Mouse (Mus musculus) B cell, adult 62 days (primary cell): ENCODE data around the gene Akt1. TPM values are rescaled to one million over a fixed set of nuclear protein-coding genes. Genes with fewer than 3 reads are reported as not detected.

Experiments
- total RNA-seq: library from RNA; stranded (reverse); gene quantifications from 4 replicates; pipeline ENCODE4 v1.2.4, GENCODE M21; 2023

The Akt1 gene
- 86.0 to 99.6 TPM (median 90.5 TPM) in 4 replicates for total RNA-seq

GRCm38 (mm10) chr12:112674132-112675011 lies at the start of gene Akt1:
Akt1 (minus strand) TSS chr12:112674884.

GRCm38 (mm10) chr12:112720216-112720615 lies 45.5 kb upstream of the Akt1 start, which contains the start of gene Cep170b:
Cep170b (plus strand) TSS chr12:112720455.

GRCm38 (mm10) chr12:112678555-112679026 lies 3.9 kb upstream of the Akt1 start, which contains the start of gene Zbtb42:
Zbtb42 (plus strand) TSS chr12:112678828.

GRCm38 (mm10) chr12:112644180-112644854 lies 30.4 kb downstream of the Akt1 start, which contains the start of gene Siva1:
Siva1 (plus strand) TSS chr12:112644679.

GRCm38 (mm10) chr12:112619686-112620353 lies 54.9 kb downstream of the Akt1 start, which contains the start of gene Adssl1:
Adssl1 (plus strand) TSS chr12:112620045.

Other genes starting within 250 kb of the Akt1 start
- not detected in 4 replicates for gene A530016L24Rik, start 185.4 kb downstream of the Akt1 start, total RNA-seq
- not detected in 4 replicates for gene Tmem179, start 158.1 kb downstream of the Akt1 start, total RNA-seq
- 27.3 to 32.1 TPM (median 29.2 TPM) in 4 replicates for gene Inf2, start 86.1 kb downstream of the Akt1 start, total RNA-seq
- gene Adssl1, start 54.8 kb downstream of the Akt1 start, total RNA-seq, result 7.1 to 9.5 TPM (median 8.5 TPM) in 4 replicates
- 20.6 to 29.7 TPM (median 21.2 TPM) in 4 replicates for gene Siva1, start 30.2 kb downstream of the Akt1 start, total RNA-seq
- gene Zbtb42, start 3.9 kb upstream of the Akt1 start, total RNA-seq, result 1.5 to 6.3 TPM (median 3.0 TPM) in 4 replicates
- 12.3 to 16.4 TPM (median 14.3 TPM) in 4 replicates for gene Cep170b, start 45.6 kb upstream of the Akt1 start, total RNA-seq
- 320 to 372 TPM (median 333 TPM) in 4 replicates for gene Pld4, start 85.8 kb upstream of the Akt1 start, total RNA-seq
- 0.34 to 0.58 TPM (median 0.51 TPM) in 3 of 4 replicates, not detected in the other for gene Ahnak2, start 127.8 kb upstream of the Akt1 start, total RNA-seq
- 1.3 to 3.4 TPM (median 2.0 TPM) in 3 of 4 replicates, not detected in the other for gene Clba1, start 134.1 kb upstream of the Akt1 start, total RNA-seq
- gene Cdca4, start 154.5 kb upstream of the Akt1 start, total RNA-seq, result 27.5 to 32.2 TPM (median 29.9 TPM) in 4 replicates
- gene Gpr132, start 193.3 kb upstream of the Akt1 start, total RNA-seq, result 92.4 to 97.2 TPM (median 95.4 TPM) in 4 replicates